Mouse (Mus musculus): ENCODE measurements around the gene Themis.

GRCm38 (mm10) chr10:28898351-28898750, 230.2 kb downstream of the Themis start:
- no peak for TF ChIP-seq REST (IDR thresholded peaks at IDR 0.05; ENCODE audit: insufficient read depth, insufficient read length)
- no peak for TF ChIP-seq POLR2A (IDR thresholded peaks at IDR 0.05; ENCODE audit: insufficient read length, low read depth)
- TF ChIP-seq MYOG (IDR thresholded peaks at IDR 0.05; ENCODE audit: control insufficient read depth in 1 of 3, insufficient read depth in 1 of 3, insufficient read length in 2 of 3, low read depth in 2 of 3) = no peak
- no peak for TF ChIP-seq E2F4 (IDR thresholded peaks at IDR 0.05; ENCODE audit: insufficient read depth)
- TF ChIP-seq USF1 (IDR thresholded peaks at IDR 0.05; ENCODE audit: low read depth) = no peak

Data from myocyte (in vitro differentiated cells).